Mouse (Mus musculus): ENCODE results near the gene Myo3b. TPM values are rescaled to one million over a fixed set of nuclear protein-coding genes. Genes with fewer than 3 reads are reported as not detected.

Myo3b gene
- polyA plus RNA-seq, 1 experiment, result not detected

GRCm38 (mm10) chr2:70333553-70333952, 294.6 kb downstream of the Myo3b start:
- TF ChIP-seq GATA1 (IDR thresholded peaks at IDR 0.05; ENCODE audit: low read length), result no peak

- TF ChIP-seq GATA1 (IDR thresholded peaks at IDR 0.05; ENCODE audit: low read length), result no peak
These were observed 297.6 kb downstream of the Myo3b start for GRCm38 (mm10) chr2:70336551-70336950.

- no peak for TF ChIP-seq GATA1 (IDR thresholded peaks at IDR 0.05; ENCODE audit: low read length)
These were observed 298.3 kb downstream of the Myo3b start for GRCm38 (mm10) chr2:70337208-70337611.

GRCm38 (mm10) chr2:70337869-70338268, 298.9 kb downstream of the Myo3b start:
- TF ChIP-seq GATA1 (IDR thresholded peaks at IDR 0.05; ENCODE audit: low read length), result no peak

DNA sequence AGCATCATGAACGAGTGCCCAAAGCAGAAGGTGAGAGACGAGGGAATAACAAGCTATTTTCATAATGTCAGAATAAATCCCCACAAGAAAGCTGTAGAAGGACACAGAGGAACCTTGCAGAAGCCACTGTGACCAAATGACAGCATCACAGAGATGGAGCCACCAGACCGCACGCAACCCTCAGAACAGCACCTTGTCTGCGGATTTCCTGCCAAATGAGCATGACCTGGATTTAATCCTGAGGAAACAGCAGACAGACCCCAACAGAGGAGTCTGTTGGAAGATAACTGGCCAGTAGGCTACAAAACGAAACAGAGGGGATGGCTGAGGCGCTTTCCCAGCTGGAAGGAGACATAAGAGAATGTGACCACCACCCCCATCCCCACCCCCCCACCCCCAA, 300.1 kb downstream of the Myo3b start:
- TF ChIP-seq GATA1 (IDR thresholded peaks at IDR 0.05; ENCODE audit: low read length), result no peak

DNA sequence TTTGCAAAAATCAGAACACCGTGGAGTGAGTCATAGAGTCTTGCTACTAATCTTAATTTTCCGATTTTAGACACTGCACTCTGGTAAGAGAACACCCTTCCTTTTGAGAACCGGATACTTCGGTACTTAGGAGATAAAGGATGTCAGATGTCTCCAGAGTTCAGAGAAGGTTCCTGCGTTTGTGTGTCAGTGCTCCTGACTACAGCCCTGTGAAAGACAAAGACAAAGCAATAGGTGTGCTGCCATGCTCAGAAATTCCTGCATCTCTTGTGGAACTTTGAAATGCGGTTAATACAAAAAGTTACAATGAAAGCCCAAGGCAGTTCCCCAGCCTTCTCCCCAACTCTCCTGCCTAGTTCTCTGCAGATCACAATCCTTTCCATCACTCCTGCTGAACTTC, 300.6 kb downstream of the Myo3b start:
- no peak for TF ChIP-seq GATA1 (IDR thresholded peaks at IDR 0.05; ENCODE audit: low read length)

- TF ChIP-seq GATA1 (IDR thresholded peaks at IDR 0.05; ENCODE audit: low read length), result no peak
These were observed 301.3 kb downstream of the Myo3b start for GRCm38 (mm10) chr2:70340224-70340623.

GRCm38 (mm10) chr2:70345126-70345525, 306.2 kb downstream of the Myo3b start:
- TF ChIP-seq GATA1 (IDR thresholded peaks at IDR 0.05; ENCODE audit: low read length), result no peak

DNA sequence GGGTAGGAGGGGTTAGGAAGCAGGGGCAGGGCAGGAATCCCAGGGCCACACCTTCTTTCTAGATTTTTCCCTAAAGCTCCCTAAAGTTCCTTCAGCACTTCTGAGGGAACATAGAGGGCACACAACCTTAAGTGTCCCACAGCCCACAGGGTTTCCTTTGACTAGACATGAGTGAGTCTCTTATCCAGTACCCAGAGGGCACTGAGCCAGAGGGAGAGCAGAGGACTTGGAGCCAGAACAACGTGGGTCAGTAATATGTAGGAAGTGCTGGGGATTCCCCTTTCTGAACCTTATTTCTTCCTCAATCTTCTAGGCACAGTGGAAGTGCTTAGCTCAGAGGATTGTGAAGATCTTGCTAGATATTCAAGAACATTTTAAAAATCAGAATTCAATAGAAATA, 308.6 kb downstream of the Myo3b start:
- no peak for TF ChIP-seq GATA1 (IDR thresholded peaks at IDR 0.05; ENCODE audit: low read length)

DNA sequence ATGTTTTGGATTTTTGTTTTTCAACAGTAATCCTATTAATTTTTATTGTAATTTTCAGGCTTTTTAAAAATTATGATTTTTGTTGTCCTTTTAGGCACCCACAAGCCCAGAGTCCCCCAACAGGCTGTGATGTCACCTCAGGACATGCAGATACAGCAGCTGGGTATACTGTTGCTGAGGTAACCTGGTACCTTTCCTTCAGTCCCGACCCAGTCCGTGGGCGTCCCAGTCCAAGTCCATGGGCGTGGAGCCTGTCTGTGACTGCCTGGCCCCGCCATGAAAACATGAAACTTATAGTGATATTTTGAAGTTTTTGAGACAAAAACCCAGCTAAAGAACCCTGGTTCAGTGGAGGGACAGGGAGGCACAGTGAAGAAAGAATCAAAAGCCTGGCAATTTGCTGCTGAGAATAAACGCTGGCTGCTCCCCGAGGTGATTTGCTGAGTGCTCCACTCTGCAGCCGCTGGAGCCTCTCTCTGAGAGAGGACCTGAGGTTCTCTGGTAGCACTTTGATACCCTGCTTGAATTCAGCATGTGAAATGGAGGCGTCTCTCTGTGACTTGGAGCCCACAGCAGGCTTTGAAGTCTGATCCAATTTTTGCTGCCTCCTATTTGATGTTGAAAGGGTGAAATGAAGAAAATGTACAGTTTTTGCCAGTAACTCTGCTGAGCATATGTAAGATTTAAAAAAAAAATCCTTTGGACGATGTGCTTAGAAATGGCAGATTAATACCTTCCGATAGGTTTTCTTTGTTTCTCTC, 310.0 kb downstream of the Myo3b start:
- TF ChIP-seq GATA1 (IDR thresholded peaks at IDR 0.05; ENCODE audit: low read length), result no peak

DNA sequence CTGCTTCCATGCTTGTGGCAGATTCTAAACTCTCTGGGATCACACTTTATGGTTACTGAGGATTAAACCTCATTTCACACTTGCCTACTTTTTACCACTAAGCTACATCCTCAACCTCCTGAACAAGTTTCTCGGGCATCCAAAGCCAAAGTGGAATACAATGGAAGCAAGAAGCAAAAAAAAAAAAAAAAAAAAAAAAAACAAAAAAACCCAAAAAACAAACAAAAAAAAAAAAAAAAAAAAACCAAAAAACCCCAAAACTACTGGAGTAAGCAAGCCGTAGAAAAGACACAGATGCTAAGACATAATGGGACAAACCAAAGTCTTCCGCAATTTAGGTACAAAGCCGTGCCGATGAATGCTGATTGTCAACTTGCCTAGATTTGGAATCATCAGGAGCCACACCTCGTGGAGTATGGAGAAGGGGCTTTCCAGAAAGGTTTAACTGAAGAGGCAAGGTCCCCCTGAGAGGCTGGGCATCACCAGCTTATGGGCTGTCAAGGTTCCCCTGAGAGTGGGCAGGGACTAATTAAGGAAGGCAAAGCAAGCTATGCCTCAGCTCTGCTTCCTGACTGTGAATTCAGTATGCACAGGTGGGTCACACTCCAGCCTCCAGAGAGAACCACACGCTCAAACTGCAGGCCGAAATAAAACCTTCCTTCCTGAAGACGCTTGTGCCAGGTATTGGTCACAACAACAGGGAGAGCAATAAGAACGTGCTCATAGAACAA, 313.7 kb downstream of the Myo3b start:
- no peak for TF ChIP-seq GATA1 (IDR thresholded peaks at IDR 0.05; ENCODE audit: low read length)

DNA sequence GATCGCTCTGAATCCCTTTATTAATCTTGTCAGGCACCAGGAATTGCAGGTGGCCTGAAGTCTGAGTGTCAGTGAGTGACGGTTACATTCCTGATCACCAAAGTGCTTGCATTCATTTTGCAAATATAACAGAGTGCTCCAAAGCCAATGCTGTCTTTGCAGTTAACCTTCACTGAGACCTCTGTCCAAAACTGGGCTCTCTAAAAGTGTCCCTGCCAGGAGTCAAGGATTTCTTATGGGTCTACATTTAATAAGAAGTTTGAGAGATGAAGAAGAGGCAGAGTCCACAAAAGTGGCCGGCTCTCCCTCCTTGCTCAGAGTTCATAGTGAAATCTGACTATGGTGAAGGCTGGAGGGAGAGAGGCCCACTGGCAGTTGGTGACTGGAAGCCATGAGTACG, 315.1 kb downstream of the Myo3b start:
- no peak for TF ChIP-seq GATA1 (IDR thresholded peaks at IDR 0.05; ENCODE audit: low read length)

DNA sequence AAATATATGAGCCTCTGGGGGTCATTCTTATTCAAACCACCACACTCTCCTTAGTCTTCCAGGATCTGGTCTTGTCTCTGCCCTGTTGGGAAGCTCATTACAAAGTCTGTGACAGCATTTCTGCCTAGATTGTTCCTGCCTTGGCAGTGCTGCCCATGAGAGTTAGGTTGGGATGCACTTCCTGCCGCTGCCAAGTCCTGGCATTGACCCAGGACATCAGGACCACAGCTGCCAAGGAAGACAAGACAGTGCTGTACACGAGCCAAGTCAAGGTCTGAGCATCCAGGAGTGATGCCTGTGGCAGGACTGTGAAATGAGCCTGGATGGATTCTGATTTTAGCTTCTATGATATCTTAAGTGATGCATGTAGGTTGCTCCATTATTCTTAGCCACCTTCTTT, 316.1 kb downstream of the Myo3b start:
- TF ChIP-seq GATA1 (IDR thresholded peaks at IDR 0.05; ENCODE audit: low read length), result no peak

GRCm38 (mm10) chr2:70369421-70369820, 330.5 kb downstream of the Myo3b start:
- TF ChIP-seq GATA1 (IDR thresholded peaks at IDR 0.05; ENCODE audit: low read length), result no peak

- TF ChIP-seq GATA1 (IDR thresholded peaks at IDR 0.05; ENCODE audit: low read length), result no peak
These were observed 340.4 kb downstream of the Myo3b start for GRCm38 (mm10) chr2:70379341-70379740.

DNA sequence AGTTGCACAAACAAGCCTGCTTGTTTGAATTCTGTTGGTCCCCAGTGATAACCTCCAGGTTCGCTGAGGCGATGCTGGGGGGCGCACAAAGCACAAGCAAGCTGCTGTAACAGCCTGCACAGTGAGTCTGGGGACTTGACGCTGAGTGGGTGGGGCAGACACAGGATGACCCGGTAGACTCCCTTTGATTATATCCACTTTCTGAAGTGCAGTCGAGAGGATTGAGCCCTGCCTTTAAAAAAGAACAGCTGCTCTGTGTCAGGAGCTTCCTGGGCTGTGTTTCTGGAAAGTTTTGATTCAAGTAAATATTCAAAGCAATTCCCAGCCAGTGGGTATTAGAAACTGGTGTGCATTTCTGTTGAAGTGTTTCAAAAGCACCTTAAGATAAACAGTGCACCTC, 341.0 kb downstream of the Myo3b start:
- TF ChIP-seq GATA1 (IDR thresholded peaks at IDR 0.05; ENCODE audit: low read length), result no peak

GRCm38 (mm10) chr2:70388645-70389044, 349.7 kb downstream of the Myo3b start:
- TF ChIP-seq GATA1 (IDR thresholded peaks at IDR 0.05; ENCODE audit: low read length), result no peak

Measured in G1E-ER4 (cell line).